Mouse (Mus musculus) hindbrain, embryonic 11.5 days (tissue): ENCODE measurements around the gene Zfp706. TPM values are rescaled to one million over a fixed set of nuclear protein-coding genes. Genes with fewer than 3 reads are reported as not detected.

ENCODE experiments used
- ATAC-seq: fragments of 200-750 bp; cut with Nextera tagmentation; 2 replicates; pipeline ENCODE4 v1.8.0; 2017; ENCODE audit warnings: mild to moderate bottlenecking, moderate TSS enrichment, moderate library complexity; ENCODE audit not compliant: low FRiP score
- DNase-seq: peaks from one replicate; pipeline ENCODE4 v3.0.0-alpha.2; 2015; ENCODE audit warnings: low spot score
- H3K27ac ChIP-seq: fragments of 300-500 bp; sonication (generic); 2 replicates; pipeline ENCODE4 v1.5.1; 2014; ENCODE audit warnings: mild to moderate bottlenecking, low read depth, low read length
- H3K27me3 ChIP-seq: fragments of 300-500 bp; sonication (generic); 2 replicates; pipeline ENCODE4 v1.6.1; 2014; ENCODE audit warnings: mild to moderate bottlenecking, low read length, moderate library complexity, mixed read lengths; ENCODE audit not compliant: control insufficient read depth, insufficient read depth
- H3K36me3 ChIP-seq: fragments of 300-500 bp; sonication (generic); 2 replicates; pipeline ENCODE4 v1.6.1; 2014; ENCODE audit warnings: mild to moderate bottlenecking, low read length, moderate library complexity, mixed read lengths; ENCODE audit not compliant: control insufficient read depth, insufficient read depth
- H3K4me1 ChIP-seq: fragments of 300-500 bp; sonication (generic); replicated peaks from 2 replicates; pipeline ENCODE4 v1.6.1; 2014; ENCODE audit warnings: low read length, mixed read lengths; ENCODE audit not compliant: control insufficient read depth, insufficient read depth
- H3K4me2 ChIP-seq: fragments of 300-500 bp; sonication (generic); replicated peaks from 2 replicates; pipeline ENCODE4 v1.6.1; 2014; ENCODE audit warnings: mild to moderate bottlenecking, low read depth, low read length
- H3K4me3 ChIP-seq: fragments of 300-500 bp; sonication (generic); 2 replicates; pipeline ENCODE4 v1.5.1; 2014; ENCODE audit warnings: low read depth, low read length
- H3K9ac ChIP-seq: fragments of 300-500 bp; sonication (generic); 2 replicates; pipeline ENCODE4 v1.6.1; 2014; ENCODE audit warnings: low read depth, low read length
- H3K9me3 ChIP-seq: fragments of 300-500 bp; sonication (generic); 2 replicates; pipeline ENCODE4 v1.6.1; 2016; ENCODE audit warnings: low read length; ENCODE audit not compliant: control insufficient read depth
- WGBS: fragments of 180-500 bp; shearing (Covaris S2); extraction: QIAGEN DNeasy Blood & Tissue Kit; methylation state at CpG from one replicate; pipeline ENCODE4 v1.1.7; 2014; 5-methylcytosine and 5-hydroxymethylcytosine counted together
- polyA plus RNA-seq: library from polyadenylated mRNA; unstranded; fragments of >200 nt; fragmentation: Nextera tagmentation; extraction: Ambion mirVana; gene quantifications from 2 replicates; pipeline ENCODE4 v1.2.1, GENCODE M21; 2014

Gene Zfp706
- polyA plus RNA-seq, 1 experiment from 2014 or later = 360 TPM

DNA sequence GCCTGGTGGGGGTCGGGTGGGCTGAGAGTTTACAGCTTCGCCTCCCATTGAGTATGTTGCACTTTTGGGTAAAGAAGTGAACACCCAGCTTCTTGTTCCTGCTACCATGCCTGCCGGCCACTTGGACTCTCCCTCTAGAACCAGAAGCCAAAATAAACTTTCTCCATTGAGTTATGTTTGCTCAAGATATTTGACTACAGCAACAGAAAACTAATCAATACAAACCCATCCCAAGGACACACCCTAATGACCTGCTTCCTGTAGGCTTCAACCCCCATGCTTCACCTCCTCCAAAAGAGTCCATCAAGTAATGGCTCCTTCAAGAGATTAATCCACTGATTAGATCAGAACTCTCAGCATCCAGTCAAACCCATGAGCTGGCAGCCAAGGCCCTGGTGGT lies 51.4 kb downstream of the Zfp706 start:
- ATAC-seq (no peak), DNase-seq (no peak)
- Histone ChIP-seq H3K36me3 (no peaks in the 10 kb centered on the region), H3K9ac (no peak overlapping the region), H3K4me2 (no peak overlapping the region), H3K9me3 (no peaks in the 10 kb centered on the region), H3K4me3 (no peak overlapping the region), H3K27ac (no peak overlapping the region), H3K27me3 (0 out of 2 replicates have a peak, but pooled peaks cover 3% of the 10 kb centered on the region), H3K4me1 (no peaks in the 10 kb centered on the region)
- 91% methylated on average over 3 of the region's 3 CpGs for WGBS

DNA sequence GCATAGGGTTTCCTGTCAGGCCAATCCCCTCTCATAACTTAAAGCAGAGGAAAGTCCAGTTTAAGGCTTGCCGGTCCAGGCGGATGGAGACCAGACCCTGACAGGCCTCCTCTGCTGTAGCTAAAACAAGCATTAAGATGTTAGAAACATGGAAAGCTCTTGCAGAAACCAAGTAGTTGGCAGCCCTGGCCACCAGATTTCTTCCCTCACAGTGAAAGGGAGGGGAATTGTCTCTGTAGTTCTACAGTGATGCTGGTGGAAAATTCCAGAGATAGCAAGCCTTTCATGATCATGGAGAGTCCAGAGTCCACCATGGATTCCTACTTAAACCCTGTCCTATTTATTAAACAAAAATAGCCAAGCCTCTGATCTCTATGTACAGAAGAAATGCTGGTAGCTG lies 57.3 kb downstream of the Zfp706 start:
- 0 out of 2 replicates have a peak, but pooled peaks cover 3% of the 10 kb centered on the region for H3K27me3 ChIP-seq
- no peaks in the 10 kb centered on the region for H3K4me1 ChIP-seq
- WGBS = 88% methylated on average over 2 of the region's 2 CpGs
- no peak overlapping the region for H3K4me2 ChIP-seq
- no peak overlapping the region for H3K9ac ChIP-seq
- DNase-seq (no peak), ATAC-seq (no peak)
- no peak overlapping the region for H3K27ac ChIP-seq
- H3K36me3 ChIP-seq = no peaks in the 10 kb centered on the region
- H3K9me3 ChIP-seq = no peaks in the 10 kb centered on the region
- H3K4me3 ChIP-seq = no peak overlapping the region

DNA sequence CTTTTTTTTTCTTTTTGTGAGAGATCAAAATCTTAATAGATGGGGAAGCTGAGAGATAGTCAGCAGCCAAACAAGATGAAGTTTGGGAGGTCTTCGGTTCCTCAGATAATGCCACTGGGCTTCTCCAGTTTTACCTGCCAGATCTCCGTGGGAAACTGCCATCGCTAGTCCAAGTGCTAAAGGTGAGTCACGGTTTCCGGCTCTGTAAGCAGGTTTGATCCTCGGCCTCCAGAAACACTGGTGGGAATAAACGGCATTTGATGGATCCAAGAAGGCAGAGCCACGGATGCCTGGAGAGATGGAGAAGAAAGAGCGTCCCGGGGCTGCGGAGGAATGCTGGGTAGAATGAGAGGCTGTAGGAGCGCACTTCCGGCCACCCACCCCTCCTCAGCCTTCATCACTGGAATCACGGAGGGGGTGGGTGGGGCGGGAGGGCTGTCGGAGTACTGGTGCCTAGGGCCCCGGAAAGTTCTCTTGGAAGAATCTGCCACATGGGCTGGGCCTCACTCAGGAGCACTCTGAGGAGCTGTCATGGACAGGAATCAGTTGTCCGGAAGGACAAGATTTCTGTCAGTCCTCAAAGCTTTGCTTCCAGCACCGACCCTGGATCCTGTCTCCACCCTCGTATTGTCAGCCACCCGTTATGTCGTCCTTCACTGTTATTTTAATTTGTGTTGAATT lies 58.6 kb downstream of the Zfp706 start:
- DNase-seq = no peak
- 85% methylated on average over 20 of the region's 22 CpGs for WGBS
- Histone ChIP-seq H3K9ac (no peak overlapping the region), H3K4me2 (no peak overlapping the region), H3K4me1 (no peaks in the 10 kb centered on the region; the same call in 1 of the 2 replicates), H3K36me3 (no peaks in the 10 kb centered on the region), H3K27ac (no peak overlapping the region), H3K9me3 (no peaks in the 10 kb centered on the region), H3K27me3 (no peaks in the 10 kb centered on the region), H3K4me3 (no peak overlapping the region)
- ATAC-seq = no peak
